Mouse (Mus musculus): ENCODE results near the gene Tdpoz2. TPM values are rescaled to one million over a fixed set of nuclear protein-coding genes. Genes with fewer than 3 reads are reported as not detected.
"Not testable (repeated sequence)": the region's sequence is repeated elsewhere in the genome, so short reads cannot be mapped to it uniquely, and the experiment has no call there.

The Tdpoz2 gene
- total RNA-seq (2014; fragmentation: Nextera tagmentation) (not detected in 2 replicates), total RNA-seq (2017) (not detected in 2 replicates)

DNA sequence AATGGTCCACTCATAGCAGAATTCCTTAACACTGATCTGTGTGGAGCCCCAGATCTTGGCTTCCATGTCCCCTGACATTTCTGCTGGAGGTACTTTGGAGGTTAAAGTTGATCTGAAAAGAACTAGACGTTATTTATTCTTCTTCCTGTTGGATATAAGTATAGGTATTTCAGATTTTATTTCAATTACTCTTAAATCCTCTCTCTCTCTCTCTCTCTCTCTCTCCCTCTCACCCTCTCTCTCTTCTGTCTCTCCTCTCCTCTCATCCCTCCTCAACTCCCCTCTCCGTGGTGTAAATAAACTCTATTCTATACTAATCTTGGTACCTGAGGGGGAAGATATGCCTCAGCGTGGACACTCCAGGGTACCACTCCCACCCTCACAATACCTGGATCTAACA is at the start of gene Tdpoz2:
Tdpoz2 (minus strand) TSS at position 101 of the 400 bp plus-strand sequence.
- no peak for ATAC-seq (replicated peaks; ENCODE audit: poor library complexity, severe bottlenecking)

DNA sequence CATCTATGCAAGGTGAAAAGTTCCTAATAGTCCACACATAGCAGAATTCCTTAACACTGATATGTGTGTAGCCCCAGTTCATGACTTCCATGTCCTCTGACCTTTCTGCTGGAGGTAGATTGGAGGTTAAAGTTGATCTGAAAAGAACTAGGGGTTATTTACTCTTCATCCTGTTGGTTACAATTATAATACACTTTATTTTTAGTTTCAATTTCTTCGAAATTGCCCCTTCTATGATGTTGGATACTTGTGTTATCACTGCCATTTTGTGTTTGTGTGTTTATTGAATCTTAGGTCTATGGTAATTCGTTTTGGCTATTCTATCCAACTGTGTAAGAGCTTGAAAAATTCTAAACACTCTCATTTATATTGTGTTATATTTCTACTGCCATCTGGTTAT is 40.5 kb upstream of the Tdpoz2 start, which contains the start of gene Gm37596:
Gm37596 (minus strand) TSS at position 101 of the 400 bp plus-strand sequence.
- ATAC-seq (replicated peaks; ENCODE audit: poor library complexity, severe bottlenecking) = not testable (repeated sequence)

GRCm38 (mm10) chr3:93676210-93676609 is 23.7 kb upstream of the Tdpoz2 start, which contains the start of gene Tdpoz1:
Tdpoz1 (minus strand) TSS chr3:93676310.
- ATAC-seq (replicated peaks; ENCODE audit: poor library complexity, severe bottlenecking) = not testable (repeated sequence)

DNA sequence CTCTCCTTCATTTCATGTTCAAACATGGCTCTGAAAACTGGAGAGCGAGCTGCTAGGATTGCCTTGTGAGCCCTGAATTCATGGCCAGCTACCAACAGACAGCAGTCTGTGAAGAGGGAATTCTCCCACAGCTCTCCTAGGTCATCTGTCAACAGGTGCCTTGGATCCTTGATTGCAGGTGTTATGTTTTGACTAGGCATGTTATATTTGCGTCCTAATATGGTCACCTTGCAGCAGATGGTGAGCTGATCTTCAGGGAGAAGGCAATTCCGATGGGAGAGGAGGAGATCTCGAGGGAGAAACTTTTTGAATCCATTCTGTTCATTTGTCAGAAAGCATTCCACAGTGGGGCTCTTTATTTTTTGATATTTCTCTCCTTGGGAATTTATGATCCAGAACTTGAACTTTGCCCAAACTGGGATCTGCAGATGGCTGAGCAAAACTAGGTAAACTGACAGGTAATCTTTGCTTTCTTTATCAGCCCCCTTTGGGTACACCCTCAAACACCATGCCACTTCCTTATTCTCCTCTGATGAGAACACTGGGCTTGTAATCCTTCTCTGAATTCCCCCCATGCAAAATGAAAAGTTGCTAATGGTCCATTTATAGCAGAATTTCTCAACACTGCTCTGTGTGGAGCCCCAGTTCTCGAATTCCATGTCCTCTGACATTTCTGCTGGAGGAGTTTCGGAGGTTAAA is 18.5 kb upstream of the Tdpoz2 start:
- not testable (repeated sequence) for ATAC-seq (replicated peaks; ENCODE audit: poor library complexity, severe bottlenecking)

- ATAC-seq (replicated peaks; ENCODE audit: poor library complexity, severe bottlenecking) = no peak
Observed at GRCm38 (mm10) chr3:93654260-93654659, 1.8 kb upstream of the Tdpoz2 start.

DNA sequence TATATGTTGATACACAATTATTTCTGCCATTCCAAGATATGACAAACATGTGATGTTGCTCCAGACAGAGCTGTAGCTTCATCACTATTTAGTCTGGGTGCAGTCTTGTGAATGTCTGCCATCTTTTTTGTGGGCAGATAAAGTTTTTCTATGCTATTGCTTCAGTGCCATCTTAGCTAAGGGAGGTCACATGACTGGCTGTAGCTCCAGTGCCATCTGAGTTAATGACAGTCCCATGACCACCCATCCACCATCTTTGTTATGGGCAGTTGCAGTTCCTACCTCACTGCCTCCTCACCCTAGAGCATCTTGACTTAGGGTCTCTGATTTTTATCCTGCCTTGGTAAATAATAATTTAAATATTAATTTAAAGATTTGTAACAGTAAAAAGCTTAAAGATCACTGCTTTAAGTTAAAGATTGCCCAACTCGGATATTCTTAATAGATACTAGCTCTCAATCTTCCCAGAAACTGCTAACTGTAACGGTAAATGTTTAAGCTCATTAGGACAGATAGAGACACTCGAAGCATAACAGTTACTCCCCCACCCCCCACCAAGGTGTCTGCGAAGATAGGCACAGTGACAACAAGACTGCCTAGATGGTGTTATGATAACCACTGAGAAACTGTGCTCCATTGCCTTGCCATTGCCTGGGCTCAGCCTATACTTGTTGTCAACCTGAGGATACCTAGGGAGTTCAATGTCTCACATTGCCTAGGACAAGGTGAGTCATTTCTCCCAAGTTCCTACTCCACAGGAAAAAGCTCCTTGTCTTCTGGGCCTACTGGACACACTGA is 21.4 kb downstream of the Tdpoz2 start:
- ATAC-seq (replicated peaks; ENCODE audit: poor library complexity, severe bottlenecking) = not testable (repeated sequence)

- ATAC-seq (replicated peaks; ENCODE audit: poor library complexity, severe bottlenecking) = peak; percentile 85
Observed at GRCm38 (mm10) chr3:93608970-93609369, 43.5 kb downstream of the Tdpoz2 start.

- no peak for ATAC-seq (replicated peaks; ENCODE audit: poor library complexity, severe bottlenecking)
Observed at GRCm38 (mm10) chr3:93601903-93602302, 50.6 kb downstream of the Tdpoz2 start.

Other genes starting within 250 kb of the Tdpoz2 start
- gene Tchh, start 210.4 kb downstream of the Tdpoz2 start, total RNA-seq (2014; fragmentation: Nextera tagmentation) = 0.11 and 0.15 TPM in 2 replicates
- 0.10 and 0.43 TPM in 2 replicates for gene Tchh, start 210.4 kb downstream of the Tdpoz2 start, total RNA-seq (2017)
- gene Tchhl1, start 183.9 kb downstream of the Tdpoz2 start, total RNA-seq (2014; fragmentation: Nextera tagmentation) = not detected in 2 replicates
- gene Tchhl1, start 183.9 kb downstream of the Tdpoz2 start, total RNA-seq (2017) = not detected in 2 replicates
- gene S100a11, start 132.2 kb downstream of the Tdpoz2 start, total RNA-seq (2014; fragmentation: Nextera tagmentation) = 1,372 and 1,648 TPM in 2 replicates
- gene S100a11, start 132.2 kb downstream of the Tdpoz2 start, total RNA-seq (2017) = 77.7 and 97.8 TPM in 2 replicates
- gene S100a10, start 97.6 kb downstream of the Tdpoz2 start, total RNA-seq (2014; fragmentation: Nextera tagmentation) = 146 and 257 TPM in 2 replicates
- 203 and 212 TPM in 2 replicates for gene S100a10, start 97.6 kb downstream of the Tdpoz2 start, total RNA-seq (2017)
- not detected in 2 replicates for gene Tdpoz1, start 23.6 kb upstream of the Tdpoz2 start, total RNA-seq (2014; fragmentation: Nextera tagmentation)
- not detected in 2 replicates for gene Tdpoz1, start 23.6 kb upstream of the Tdpoz2 start, total RNA-seq (2017)
- not detected in 2 replicates for gene Gm37596, start 40.4 kb upstream of the Tdpoz2 start, total RNA-seq (2014; fragmentation: Nextera tagmentation)
- not detected in 2 replicates for gene Gm37596, start 40.4 kb upstream of the Tdpoz2 start, total RNA-seq (2017)
- gene Gm5773, start 120.3 kb upstream of the Tdpoz2 start, total RNA-seq (2014; fragmentation: Nextera tagmentation) = not detected in 2 replicates
- gene Gm5773, start 120.3 kb upstream of the Tdpoz2 start, total RNA-seq (2017) = not detected in 2 replicates
- gene Tdpoz4, start 143.7 kb upstream of the Tdpoz2 start, total RNA-seq (2014; fragmentation: Nextera tagmentation) = not detected in 2 replicates
- not detected in 2 replicates for gene Tdpoz4, start 143.7 kb upstream of the Tdpoz2 start, total RNA-seq (2017)
- not detected in 2 replicates for gene Tdpoz3, start 173.3 kb upstream of the Tdpoz2 start, total RNA-seq (2014; fragmentation: Nextera tagmentation)
- not detected in 2 replicates for gene Tdpoz3, start 173.3 kb upstream of the Tdpoz2 start, total RNA-seq (2017)

Data from granulocyte monocyte progenitor cell, adult 5-6 weeks (primary cell).